Comparison of ENCODE assay signal across 10 mouse cellular contexts in genomic region chr4:115890066-115890465, GRCm38 (mm10). TPM values are rescaled to one million over a fixed set of nuclear protein-coding genes. Genes with fewer than 3 reads are reported as not detected.
DNase-seq lines count a peak whose midpoint lies in the region; ATAC-seq and TF ChIP-seq lines count a peak whose summit lies in the region.
"Had no signal": no experiment of that assay in that cellular context is flagged by ENCODE, and none has a peak within 500 bp of the region (broad histone marks: within the 10 kb centered on the region; RNA-seq: fewer than 3 reads in every experiment).

No protein-coding gene starts in this region.

- peak overlapping the region; percentile 51 for H3K4me2 ChIP-seq in heart, postnatal 0 days (ENCODE audit: low read depth, low read length)
- peak overlapping the region; percentile 57 for H3K4me2 ChIP-seq in hindbrain, embryonic 14.5 days (replicated peaks)
- H3K4me2 ChIP-seq in midbrain, embryonic 14.5 days (ENCODE audit: low read length): peak overlapping the region; percentile 62

- peak overlapping the region; percentile 25 for H3K4me3 ChIP-seq in heart, postnatal 0 days (ENCODE audit: low read depth, low read length)
- peak overlapping the region; percentile 24 for H3K4me3 ChIP-seq in hindbrain, embryonic 14.5 days (replicated peaks; ENCODE audit: low read length)
- peak overlapping the region; percentile 28 for H3K4me3 ChIP-seq in midbrain, embryonic 14.5 days (replicated peaks; ENCODE audit: low read depth, low read length)

- 14% methylated on average over 6 of the region's 6 CpGs for WGBS in heart, postnatal 0 days
- 10% methylated on average over 6 of the region's 6 CpGs for WGBS in hindbrain, embryonic 14.5 days
- WGBS in midbrain, embryonic 14.5 days: 15% methylated on average over 6 of the region's 6 CpGs

- no peak for TF ChIP-seq CTCF in heart, postnatal 0 days (IDR thresholded peaks at IDR 0.05; ENCODE audit: low read depth)

- no peak overlapping the region for H3K27ac ChIP-seq in heart, postnatal 0 days (ENCODE audit: low read depth)
- H3K27ac ChIP-seq in hindbrain, embryonic 14.5 days: no peak overlapping the region
- no peak overlapping the region for H3K27ac ChIP-seq in midbrain, embryonic 14.5 days (replicated peaks; ENCODE audit: low read depth, low read length)

- TF ChIP-seq EP300 in heart, postnatal 0 days (IDR thresholded peaks at IDR 0.05; ENCODE audit: low read depth): no peak

- H3K9me3 ChIP-seq in heart, postnatal 0 days (replicated peaks; ENCODE audit: control insufficient read depth, low read length): no peaks in the 10 kb centered on the region
- H3K9me3 ChIP-seq in hindbrain, embryonic 14.5 days (ENCODE audit: control insufficient read depth, low read length): no peaks in the 10 kb centered on the region
- H3K9me3 ChIP-seq in midbrain, embryonic 14.5 days (ENCODE audit: control insufficient read depth, low read length): no peaks in the 10 kb centered on the region

- no peaks in the 10 kb centered on the region for H3K36me3 ChIP-seq in heart, postnatal 0 days (replicated peaks; ENCODE audit: control insufficient read depth, insufficient read depth, low read length)
- no peaks in the 10 kb centered on the region for H3K36me3 ChIP-seq in hindbrain, embryonic 14.5 days (replicated peaks; ENCODE audit: control insufficient read depth, insufficient read depth)
- no peaks in the 10 kb centered on the region for H3K36me3 ChIP-seq in midbrain, embryonic 14.5 days (ENCODE audit: control insufficient read depth, insufficient read depth, low read length)

- 0 out of 2 replicates have a peak, but pooled peaks cover 4% of the 10 kb centered on the region for H3K4me1 ChIP-seq in heart, postnatal 0 days (ENCODE audit: control insufficient read depth, insufficient read depth)
- H3K4me1 ChIP-seq in hindbrain, embryonic 14.5 days (replicated peaks; ENCODE audit: control insufficient read depth, insufficient read depth, low read length): peaks cover 6% of the 10 kb centered on the region
- peaks cover 8% of the 10 kb centered on the region for H3K4me1 ChIP-seq in midbrain, embryonic 14.5 days (ENCODE audit: control insufficient read depth, insufficient read depth, low read length)

- peaks cover 40% of the 10 kb centered on the region for H3K27me3 ChIP-seq in heart, postnatal 0 days (ENCODE audit: control insufficient read depth, insufficient read depth, low read length)
- peaks cover 26% of the 10 kb centered on the region for H3K27me3 ChIP-seq in hindbrain, embryonic 14.5 days (ENCODE audit: control insufficient read depth, insufficient read depth, low read length)
- peaks cover 24% of the 10 kb centered on the region for H3K27me3 ChIP-seq in midbrain, embryonic 14.5 days (ENCODE audit: control insufficient read depth, insufficient read depth, low read length)

- H3K9ac ChIP-seq in heart, postnatal 0 days (replicated peaks; ENCODE audit: low read depth, low read length): no peak overlapping the region
- H3K9ac ChIP-seq in hindbrain, embryonic 14.5 days: peak overlapping the region; percentile 16; the same call in 1 of the 2 replicates
- H3K9ac ChIP-seq in midbrain, embryonic 14.5 days (replicated peaks; ENCODE audit: low read length): 0 out of 2 replicates have a peak overlapping the region, but pooled peaks have one; percentile 44

- no peak for DNase-seq in heart, postnatal 0 days (ENCODE audit: low spot score)
- DNase-seq in heart, adult 11 months: no peak
- DNase-seq in ZHBTc4 (ENCODE audit: low read depth, low spot score) (peak; percentile 49), MN1 (ENCODE audit: low spot score) (no peak)
- DNase-seq in hindbrain, embryonic 14.5 days (ENCODE audit: low spot score): no peak
- DNase-seq in midbrain, embryonic 14.5 days: no peak
- no peak for DNase-seq in cerebellum, adult 8-10 months
- no peak for DNase-seq in urinary bladder, postnatal 10 days (ENCODE audit: low spot score)

- no peak for ATAC-seq in heart, postnatal 0 days (ENCODE audit: insufficient read depth, low read depth)
- ATAC-seq in hindbrain, embryonic 14.5 days (ENCODE audit: low FRiP score): no peak
- peak; percentile 15; the same call in 1 of the 2 replicates for ATAC-seq in midbrain, embryonic 14.5 days (ENCODE audit: low FRiP score, low TSS enrichment)

RNA-seq across cellular contexts. Expression of gene 6430628N08Rik, which starts 0.4 kb away (rescaled TPM):
- total RNA-seq in heart, postnatal 0 days (2014; rRNA removed; ENCODE audit: low replicate concordance): not detected in 2 replicates
- polyA plus RNA-seq in heart, postnatal 0 days (2015; fragmentation: Nextera tagmentation; extraction: Ambion mirVana): not detected in 2 replicates
- polyA plus RNA-seq in hindbrain, embryonic 14.5 days (2014; fragmentation: Nextera tagmentation; extraction: Ambion mirVana): 0.13 TPM in 1 of 2 replicates, not detected in the other
- not detected in 2 replicates for polyA plus RNA-seq in midbrain, embryonic 14.5 days (2014; fragmentation: Nextera tagmentation; extraction: Ambion mirVana)
- total RNA-seq: CH12.LX had no signal

RNA-seq across cellular contexts. Expression of gene Kncn, which starts 5.9 kb away (rescaled TPM):
- total RNA-seq in heart, postnatal 0 days (2014; rRNA removed; ENCODE audit: low replicate concordance): not detected in 2 replicates
- not detected in 2 replicates for polyA plus RNA-seq in heart, postnatal 0 days (2015; fragmentation: Nextera tagmentation; extraction: Ambion mirVana)
- polyA plus RNA-seq in hindbrain, embryonic 14.5 days (2014; fragmentation: Nextera tagmentation; extraction: Ambion mirVana): 0.13 TPM in 1 of 2 replicates, not detected in the other
- 0.15 and 0.24 TPM in 2 replicates for polyA plus RNA-seq in midbrain, embryonic 14.5 days (2014; fragmentation: Nextera tagmentation; extraction: Ambion mirVana)
- total RNA-seq: CH12.LX had no signal
- polyA plus RNA-seq: gonadal fat pad, adult 2 months had no signal

RNA-seq across cellular contexts. Expression of gene Dmbx1, which starts 49.7 kb away (rescaled TPM):
- total RNA-seq in heart, postnatal 0 days (2014; rRNA removed; ENCODE audit: low replicate concordance): not detected in 2 replicates
- not detected in 2 replicates for polyA plus RNA-seq in heart, postnatal 0 days (2015; fragmentation: Nextera tagmentation; extraction: Ambion mirVana)
- polyA plus RNA-seq in hindbrain, embryonic 14.5 days (2014; fragmentation: Nextera tagmentation; extraction: Ambion mirVana): 2.7 and 3.3 TPM in 2 replicates
- polyA plus RNA-seq in midbrain, embryonic 14.5 days (2014; fragmentation: Nextera tagmentation; extraction: Ambion mirVana): 8.2 and 8.5 TPM in 2 replicates
- total RNA-seq: CH12.LX had no signal
- polyA plus RNA-seq: gonadal fat pad, adult 2 months had no signal

RNA-seq across cellular contexts. Expression of gene Mknk1, which starts 51.1 kb away (rescaled TPM):
- 10.9 and 15.4 TPM in 2 replicates for total RNA-seq in heart, postnatal 0 days (2014; rRNA removed; ENCODE audit: low replicate concordance)
- polyA plus RNA-seq in heart, postnatal 0 days (2015; fragmentation: Nextera tagmentation; extraction: Ambion mirVana): 15.5 and 16.6 TPM in 2 replicates
- polyA plus RNA-seq in hindbrain, embryonic 14.5 days (2014; fragmentation: Nextera tagmentation; extraction: Ambion mirVana): 21.3 and 21.6 TPM in 2 replicates
- 16.0 and 18.0 TPM in 2 replicates for polyA plus RNA-seq in midbrain, embryonic 14.5 days (2014; fragmentation: Nextera tagmentation; extraction: Ambion mirVana)
